Mouse (Mus musculus) thymus, postnatal 36 days (tissue): ENCODE results near the gene Olfr1226.
"Not testable (repeated sequence)": the region's sequence is repeated elsewhere in the genome, so short reads cannot be mapped to it uniquely, and the experiment has no call there.

ENCODE experiments used
- DNase-seq, 2 experiments: peaks; one replicate each; pipeline ENCODE4 v3.0.0; 2022; ENCODE audit warnings: mixed read lengths in 2 of 2

Gene Olfr1226

DNA sequence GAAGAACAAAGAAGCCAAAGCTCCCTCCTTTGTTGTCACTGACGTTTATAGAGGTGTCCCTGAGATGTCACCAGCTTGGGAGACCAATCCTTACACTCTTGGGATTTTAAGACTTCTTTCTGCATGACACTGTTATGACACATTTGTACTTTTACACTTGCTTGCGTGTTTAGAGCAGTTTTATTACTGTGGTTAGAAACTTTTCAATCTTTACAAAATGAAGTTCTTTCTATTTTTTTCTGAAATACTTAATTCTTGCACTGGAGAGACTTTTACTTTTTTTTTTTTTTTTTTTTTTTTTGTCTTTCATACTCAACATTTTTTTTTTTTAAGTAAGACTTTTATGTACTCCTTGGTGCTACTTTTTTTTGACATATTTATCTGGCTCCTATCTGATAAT lies at the start of gene Olfr1226:
Olfr1226 (minus strand) TSS at position 101 of the 400 bp plus-strand sequence.
- no peak for DNase-seq

- no peak for DNase-seq
Measured at GRCm38 (mm10) chr2:89196325-89196982, 3.4 kb downstream of the Olfr1226 start.

DNA sequence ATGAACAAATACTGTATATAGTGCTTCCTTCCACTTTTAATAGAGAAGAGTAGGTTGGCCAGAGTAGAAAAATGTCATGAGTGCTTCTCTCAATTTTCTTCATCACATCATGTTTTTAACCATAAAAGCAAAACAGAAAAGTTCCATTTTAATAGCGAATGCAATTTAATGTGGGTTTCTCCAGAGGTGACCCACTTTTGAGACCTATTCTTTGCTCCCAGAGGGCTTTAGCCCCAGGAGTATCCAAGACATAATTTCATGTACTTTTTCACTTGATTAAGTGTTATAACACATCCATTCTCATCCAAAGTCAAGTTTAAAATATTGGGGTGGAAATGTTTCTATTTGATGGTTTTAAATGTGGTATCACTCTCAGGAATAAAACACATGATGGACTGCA lies 25.3 kb downstream of the Olfr1226 start, which contains the start of gene Olfr1225:
Olfr1225 (minus strand) TSS at position 101 of the 400 bp plus-strand sequence.
- no peak for DNase-seq

- DNase-seq = not testable (repeated sequence)
Measured at GRCm38 (mm10) chr2:89164711-89165110, 35.1 kb downstream of the Olfr1226 start.

DNA sequence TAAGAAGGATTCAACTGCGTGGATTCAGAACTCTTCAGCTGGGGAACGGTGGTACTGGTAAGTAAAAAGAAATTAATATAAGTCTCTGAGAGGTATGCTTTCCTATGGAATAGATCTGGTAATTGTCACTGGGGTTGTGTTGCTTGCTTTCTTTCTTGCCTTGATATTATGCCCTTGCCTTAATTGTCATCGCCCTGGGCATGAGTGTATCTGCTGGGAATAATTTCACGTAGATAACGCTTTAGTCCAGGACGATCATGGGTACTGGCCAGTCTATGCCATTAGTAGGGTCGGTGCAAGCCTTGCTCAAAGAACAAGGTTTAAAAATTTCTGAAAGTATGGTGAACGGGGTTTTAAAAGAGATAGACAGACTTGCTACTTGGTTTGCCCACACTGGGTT lies 35.9 kb downstream of the Olfr1226 start, which contains the start of gene Olfr1224-ps1:
Olfr1224-ps1 (minus strand) TSS at position 101 of the 400 bp plus-strand sequence.
- not testable (repeated sequence) for DNase-seq

- DNase-seq = no peak
Measured at GRCm38 (mm10) chr2:89151460-89151859, 48.4 kb downstream of the Olfr1226 start, which contains the start of gene Olfr1223. TSS of gene Olfr1223 (minus strand) at chr2:89151560.
